Mouse (Mus musculus): ENCODE data around the gene Dpf3.

DNA sequence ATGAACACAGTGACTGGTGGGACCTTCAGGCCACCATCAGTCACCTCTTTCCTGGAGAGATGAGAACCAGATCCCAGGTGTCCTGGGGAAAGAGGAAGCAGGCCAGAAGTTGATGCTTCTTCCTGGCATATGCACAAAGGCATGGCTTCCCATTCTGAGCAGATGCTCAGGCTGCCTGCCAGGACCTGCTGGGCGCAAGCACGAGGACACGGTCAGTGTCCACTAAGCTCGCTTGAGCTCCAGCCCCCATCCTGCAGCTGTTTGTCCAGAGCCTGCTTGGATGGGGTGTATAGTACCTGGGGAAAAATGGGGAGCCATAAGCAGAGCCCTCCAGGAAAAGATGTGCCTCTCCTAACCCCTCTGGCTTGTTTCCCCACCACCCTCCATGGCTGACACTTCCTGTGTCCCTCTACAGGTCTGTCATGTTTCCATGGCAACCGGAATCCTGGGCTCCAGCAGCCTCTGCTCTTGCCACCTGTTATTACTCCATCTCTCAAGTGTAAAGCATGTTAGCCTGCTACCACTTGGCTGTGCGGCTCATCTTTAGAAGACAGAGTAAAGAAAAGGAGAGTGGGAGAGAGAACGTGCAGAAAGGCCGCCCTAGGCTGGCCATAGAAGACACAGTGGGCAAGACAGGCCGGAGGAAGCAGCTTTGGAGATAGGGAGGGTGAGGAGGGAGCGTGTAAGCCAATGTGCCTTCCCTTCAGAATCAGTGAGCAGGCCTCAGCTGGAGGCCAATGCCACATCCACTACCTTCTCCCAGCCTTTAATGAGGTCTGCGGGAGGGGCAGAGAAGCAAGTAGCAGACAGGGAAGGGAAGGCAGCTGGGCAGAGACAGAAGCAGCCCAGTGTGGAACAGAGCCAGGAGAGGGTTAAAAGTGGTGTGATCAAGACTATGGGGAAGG lies 209.7 kb downstream of the Dpf3 start:
- TF ChIP-seq POLR2A (IDR thresholded peaks at IDR 0.05; ENCODE audit: extremely low read depth, insufficient read depth, low read length) (no peak), CTCF (IDR thresholded peaks at IDR 0.05; ENCODE audit: extremely low read depth, insufficient read depth, low read length) (no peak)
